Mouse (Mus musculus) olfactory bulb, adult 2 months (tissue): ENCODE results near the gene Gm9780. TPM values are rescaled to one million over a fixed set of nuclear protein-coding genes. Genes with fewer than 3 reads are reported as not detected.
A peak's percentile ranks its signal among the peaks of the same experiment; 100 is the strongest.
"Not testable (repeated sequence)": the region's sequence is repeated elsewhere in the genome, so short reads cannot be mapped to it uniquely, and the experiment has no call there.

Experiments used
- H3K27ac ChIP-seq: fragments of 200-500 bp; 2 replicates; pipeline ENCODE4 v1.5.1; 2012; ENCODE audit warnings: low read depth, low read length; ENCODE audit not compliant: insufficient read depth
- H3K4me1 ChIP-seq: fragments of 200-500 bp; 2 replicates; pipeline ENCODE4 v1.6.1; 2012; ENCODE audit warnings: low read length; ENCODE audit not compliant: control insufficient read depth, insufficient read depth
- H3K4me3 ChIP-seq: fragments of 200-500 bp; 2 replicates; pipeline ENCODE4 v1.5.1; 2012; ENCODE audit warnings: mild to moderate bottlenecking, low read depth, low read length, moderate library complexity; ENCODE audit not compliant: insufficient read depth
- WGBS: fragments of 180-500 bp; shearing (Covaris S2); methylation state at CpG from one replicate; pipeline ENCODE4 v1.1.7; 2018; 5-methylcytosine and 5-hydroxymethylcytosine counted together
- polyA plus RNA-seq: library from polyadenylated mRNA; stranded (reverse); fragments of >200 nt; gene quantifications from 2 replicates; pipeline ENCODE4 v1.2.4, GENCODE M21; 2012; ENCODE audit warnings: low replicate concordance; ENCODE audit not compliant: missing spikeins, insufficient read depth, insufficient read length

Gene Gm9780
- polyA plus RNA-seq, 1 experiment = not detected

- WGBS = no CpG with 5 or more reads among the region's 9 CpGs
- not testable (repeated sequence) for H3K4me1 ChIP-seq
Measured at GRCm38 (mm10) chr14:26021555-26021954, 21.0 kb downstream of the Gm9780 start.

GRCm38 (mm10) chr14:26016414-26016813 is 26.1 kb downstream of the Gm9780 start:
- no CpG with 5 or more reads among the region's 7 CpGs for WGBS
- H3K4me1 ChIP-seq, H3K27ac ChIP-seq, H3K4me3 ChIP-seq: not testable (repeated sequence)

More at GRCm38 (mm10) chr14:26021555-26021954, 21.0 kb downstream of the Gm9780 start:
- H3K27ac ChIP-seq, H3K4me3 ChIP-seq: not testable (repeated sequence)

- WGBS = no CpG with 5 or more reads among the region's 2 CpGs
- H3K4me1 ChIP-seq, H3K4me3 ChIP-seq, H3K27ac ChIP-seq: not testable (repeated sequence)
Measured at GRCm38 (mm10) chr14:26007462-26007861, 35.0 kb downstream of the Gm9780 start.

- WGBS = 75% methylated on average over 6 of the region's 9 CpGs
- H3K4me1 ChIP-seq, H3K27ac ChIP-seq, H3K4me3 ChIP-seq: not testable (repeated sequence)
Measured at GRCm38 (mm10) chr14:25981880-25982279, 60.6 kb downstream of the Gm9780 start.

GRCm38 (mm10) chr14:25979242-25979941 is 63.1 kb downstream of the Gm9780 start:
- peak overlapping the region; percentile 33 for H3K4me3 ChIP-seq
- H3K27ac ChIP-seq, H3K4me1 ChIP-seq: not testable (repeated sequence)
- 4% methylated on average over 8 of the region's 13 CpGs for WGBS

- H3K4me3 ChIP-seq = peak within 1 kb of the TSS; percentile 33
- H3K4me1 ChIP-seq, H3K27ac ChIP-seq: not testable (repeated sequence)
- WGBS = no CpG with 5 or more reads among the region's 25 CpGs
Measured at GRCm38 (mm10) chr14:25978371-25979241, 63.9 kb downstream of the Gm9780 start, which contains the start of gene Duxbl1. Gene Duxbl1 (plus strand): TSS chr14:25978577.

Other genes starting within 250 kb of the Gm9780 start
- not detected in 2 replicates for gene Anxa11, start 200.6 kb downstream of the Gm9780 start, polyA plus RNA-seq
- gene Plac9a, start 139.6 kb downstream of the Gm9780 start, polyA plus RNA-seq = not detected in 2 replicates
- gene Tmem254a, start 115.0 kb downstream of the Gm9780 start, polyA plus RNA-seq = not detected in 2 replicates
- gene Cphx1, start 104.4 kb downstream of the Gm9780 start, polyA plus RNA-seq = not detected in 2 replicates
- not detected in 2 replicates for gene Duxbl1, start 64.1 kb downstream of the Gm9780 start, polyA plus RNA-seq
- not detected in 2 replicates for gene Tmem254c, start 24.6 kb upstream of the Gm9780 start, polyA plus RNA-seq
- not detected in 2 replicates for gene Cphx2, start 38.8 kb upstream of the Gm9780 start, polyA plus RNA-seq
- gene Cphx3, start 39.6 kb upstream of the Gm9780 start, polyA plus RNA-seq = not detected in 2 replicates
- gene Duxbl2, start 75.6 kb upstream of the Gm9780 start, polyA plus RNA-seq = not detected in 2 replicates
- not detected in 2 replicates for gene Plac9b, start 139.8 kb upstream of the Gm9780 start, polyA plus RNA-seq
- gene Tmem254b, start 164.3 kb upstream of the Gm9780 start, polyA plus RNA-seq = not detected in 2 replicates
- not detected in 2 replicates for gene Duxbl3, start 215.3 kb upstream of the Gm9780 start, polyA plus RNA-seq